Mouse (Mus musculus): ENCODE data around the gene Fam83c.

Fam83c gene

GRCm38 (mm10) chr2:155826630-155827424 is 7.8 kb downstream of the Fam83c start, which contains the start of gene Eif6:
TSS of gene Eif6 (minus strand) at chr2:155826925.
- peak; percentile 94 for DNase-seq (ENCODE audit: low read depth, low spot score)

- DNase-seq (ENCODE audit: low read depth, low spot score) = no peak
Observed at GRCm38 (mm10) chr2:155825904-155826629, 8.6 kb downstream of the Fam83c start.

GRCm38 (mm10) chr2:155823722-155824121 is 10.9 kb downstream of the Fam83c start:
- DNase-seq (ENCODE audit: low read depth, low spot score) = no peak

- DNase-seq (ENCODE audit: low read depth, low spot score) = no peak
Observed at GRCm38 (mm10) chr2:155820779-155821178, 13.9 kb downstream of the Fam83c start.

- DNase-seq (ENCODE audit: low read depth, low spot score) = no peak
Observed at GRCm38 (mm10) chr2:155819449-155820251, 15.0 kb downstream of the Fam83c start.

- DNase-seq (ENCODE audit: low read depth, low spot score) = no peak
Observed at GRCm38 (mm10) chr2:155819392-155819448, 15.4 kb downstream of the Fam83c start, which contains the start of gene BC029722. TSS of gene BC029722 (minus strand) at chr2:155819426.

GRCm38 (mm10) chr2:155818596-155819391 is 15.9 kb downstream of the Fam83c start:
- peak; percentile 97 for DNase-seq (ENCODE audit: low read depth, low spot score)

GRCm38 (mm10) chr2:155817301-155818245 is 17.1 kb downstream of the Fam83c start:
- no peak for DNase-seq (ENCODE audit: low read depth, low spot score)

GRCm38 (mm10) chr2:155816179-155816578 is 18.5 kb downstream of the Fam83c start:
- DNase-seq (ENCODE audit: low read depth, low spot score) = no peak

GRCm38 (mm10) chr2:155814829-155815228 is 19.8 kb downstream of the Fam83c start:
- DNase-seq (ENCODE audit: low read depth, low spot score) = no peak

- no peak for DNase-seq (ENCODE audit: low read depth, low spot score)
Observed at GRCm38 (mm10) chr2:155812637-155813036, 22.0 kb downstream of the Fam83c start.

- DNase-seq (ENCODE audit: low read depth, low spot score) = peak; percentile 94
Observed at GRCm38 (mm10) chr2:155811821-155812396, 22.7 kb downstream of the Fam83c start.

GRCm38 (mm10) chr2:155809620-155810019 is 25.0 kb downstream of the Fam83c start:
- DNase-seq (ENCODE audit: low read depth, low spot score) = no peak

- DNase-seq (ENCODE audit: low read depth, low spot score) = no peak
Observed at GRCm38 (mm10) chr2:155807408-155807807, 27.2 kb downstream of the Fam83c start.

GRCm38 (mm10) chr2:155806548-155806947 is 28.1 kb downstream of the Fam83c start:
- no peak for DNase-seq (ENCODE audit: low read depth, low spot score)

- DNase-seq (ENCODE audit: low read depth, low spot score) = no peak
Observed at GRCm38 (mm10) chr2:155805925-155806255, 28.8 kb downstream of the Fam83c start.

- DNase-seq (ENCODE audit: low read depth, low spot score) = no peak
Observed at GRCm38 (mm10) chr2:155805231-155805924, 29.3 kb downstream of the Fam83c start.

GRCm38 (mm10) chr2:155804053-155804452 is 30.6 kb downstream of the Fam83c start:
- DNase-seq (ENCODE audit: low read depth, low spot score) = no peak

GRCm38 (mm10) chr2:155802761-155803160 is 31.9 kb downstream of the Fam83c start:
- DNase-seq (ENCODE audit: low read depth, low spot score) = peak; percentile 80

GRCm38 (mm10) chr2:155798613-155799012 is 36.0 kb downstream of the Fam83c start:
- no peak for DNase-seq (ENCODE audit: low read depth, low spot score)

Data from ZHBTc4 (cell line).